Mouse (Mus musculus) MEL (cell line): ENCODE results near the gene Prss12.

Experiments used
- CTCF ChIP-seq, 3 experiments: IDR thresholded peaks in 2 of 3; conservative IDR thresholded peaks in 1 of 3; 2 replicates each; pipeline ENCODE4 v1.5.1; 2011 to 2012; ENCODE audit warnings: low read length in 3 of 3, low read depth in 2 of 3, mild to moderate bottlenecking in 2 of 3, improper control_type of control experiment in 1 of 3, inconsistent platforms in 1 of 3, mixed read lengths in 1 of 3, moderate library complexity in 1 of 3; ENCODE audit not compliant: control insufficient read depth in 1 of 3, insufficient read depth in 1 of 3, poor library complexity in 1 of 3, severe bottlenecking in 1 of 3
- GABPA ChIP-seq: IDR thresholded peaks from 2 replicates; pipeline ENCODE4 v1.6.1; 2012; ENCODE audit warnings: low read depth, mild to moderate bottlenecking, inconsistent platforms, low read length, improper control_type of control experiment, moderate library complexity
- MAZ ChIP-seq: IDR thresholded peaks from 2 replicates; pipeline ENCODE4 v1.6.1; 2012; ENCODE audit warnings: low read depth, mild to moderate bottlenecking, inconsistent platforms, low read length, improper control_type of control experiment
- MEF2A ChIP-seq: IDR thresholded peaks from 2 replicates; pipeline ENCODE4 v1.6.1; 2014; ENCODE audit warnings: low read depth, mild to moderate bottlenecking, inconsistent platforms, low read length, improper control_type of control experiment; ENCODE audit not compliant: poor library complexity, insufficient replicate concordance, severe bottlenecking; ENCODE audit errors: extremely low read depth
- POLR2A ChIP-seq, 2 experiments: IDR thresholded peaks; 2 replicates each; pipeline ENCODE4 v1.6.1; 2011 to 2012; ENCODE audit warnings: low read length in 2 of 2, mild to moderate bottlenecking in 2 of 2, control low read depth in 1 of 2, improper control_type of control experiment in 1 of 2, low read depth in 1 of 2, moderate library complexity in 1 of 2; ENCODE audit not compliant: control insufficient read depth in 1 of 2, insufficient read depth in 1 of 2, poor library complexity in 1 of 2
- TCF12 ChIP-seq: IDR thresholded peaks from 2 replicates; pipeline ENCODE4 v1.6.1; 2014; ENCODE audit warnings: low read depth, mild to moderate bottlenecking, inconsistent platforms, low read length, improper control_type of control experiment, moderate library complexity

GRCm38 (mm10) chr3:123553872-123554271 is 107.2 kb downstream of the Prss12 start:
- TF ChIP-seq POLR2A (IDR thresholded peaks at IDR 0.05; ENCODE audit: control insufficient read depth in 1 of 2, insufficient read depth in 1 of 2, low read depth in 1 of 2, low read length in 2 of 2, poor library complexity in 1 of 2) (no peak), CTCF (IDR thresholded peaks at IDR 0.05 in 2 of 3, conservative IDR thresholded peaks at IDR 0.05 in 1 of 3; ENCODE audit: control insufficient read depth in 1 of 3, insufficient read depth in 1 of 3, low read depth in 2 of 3, low read length in 3 of 3, poor library complexity in 1 of 3, severe bottlenecking in 1 of 3) (no peak), TCF12 (peak; percentile 94), MAZ (0 out of 2 replicates have a peak, but pooled peaks have one; percentile 54), GABPA (0 out of 2 replicates have a peak, but pooled peaks have one; percentile 47), MEF2A (peak; percentile 93)
